Mouse (Mus musculus): ENCODE data around the gene Lmo4. TPM values are rescaled to one million over a fixed set of nuclear protein-coding genes. Genes with fewer than 3 reads are reported as not detected.

The Lmo4 gene
- polyA plus RNA-seq, 1 experiment from 2014 or later, result 114 TPM

- Histone ChIP-seq H3K36me3 (ENCODE audit: control insufficient read depth, insufficient read depth, low read length) (no peaks in the 10 kb centered on the region), H3K4me1 (ENCODE audit: control insufficient read depth, insufficient read depth, low read length) (peaks cover 5% of the 10 kb centered on the region; the same call in 1 of the 2 replicates), H3K4me2 (ENCODE audit: low read length) (no peak overlapping the region), H3K27ac (ENCODE audit: low read depth, low read length) (no peak overlapping the region), H3K9ac (ENCODE audit: low read length) (no peak overlapping the region), H3K27me3 (replicated peaks; ENCODE audit: control insufficient read depth, insufficient read depth, low read length) (peaks cover 11% of the 10 kb centered on the region), H3K9me3 (replicated peaks; ENCODE audit: control insufficient read depth, low read length) (no peaks in the 10 kb centered on the region), H3K4me3 (ENCODE audit: low read depth, low read length) (no peak overlapping the region)
- DNase-seq (ENCODE audit: low spot score) (no peak), ATAC-seq (no peak)
- 91% methylated on average over 8 of the region's 8 CpGs for WGBS
Observed at GRCm38 (mm10) chr3:144166439-144167155, 38.4 kb downstream of the Lmo4 start.

DNA sequence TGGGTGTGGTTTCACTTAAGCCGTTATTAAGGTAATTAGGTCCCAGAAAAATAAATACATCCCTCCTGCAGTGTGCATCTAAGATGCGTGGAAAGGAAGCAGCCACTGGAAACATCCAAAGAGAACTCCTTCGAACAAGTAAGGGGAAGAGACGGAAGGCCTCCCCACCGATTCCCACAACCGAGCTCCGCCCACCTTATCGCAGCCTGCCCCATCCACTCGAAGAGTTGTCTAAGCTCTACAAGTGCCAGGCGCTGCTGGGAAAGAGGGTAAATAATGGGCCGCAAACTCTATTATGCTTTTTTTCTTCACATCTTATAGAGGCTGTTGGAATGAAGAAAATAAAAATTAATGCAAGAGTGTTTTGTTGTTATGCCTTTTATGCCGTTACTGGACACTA, 39.6 kb downstream of the Lmo4 start:
- no peaks in the 10 kb centered on the region for H3K36me3 ChIP-seq (ENCODE audit: control insufficient read depth, insufficient read depth, low read length)
- H3K4me3 ChIP-seq (ENCODE audit: low read depth, low read length), result no peak overlapping the region
- H3K4me1 ChIP-seq (ENCODE audit: control insufficient read depth, insufficient read depth, low read length), result peaks cover 10% of the 10 kb centered on the region; the same call in 1 of the 2 replicates
- peaks cover 11% of the 10 kb centered on the region for H3K27me3 ChIP-seq (replicated peaks; ENCODE audit: control insufficient read depth, insufficient read depth, low read length)
- ATAC-seq, result no peak
- no peak overlapping the region for H3K27ac ChIP-seq (ENCODE audit: low read depth, low read length)
- H3K4me2 ChIP-seq (ENCODE audit: low read length), result no peak overlapping the region
- no peak for DNase-seq (ENCODE audit: low spot score)
- H3K9me3 ChIP-seq (replicated peaks; ENCODE audit: control insufficient read depth, low read length), result no peaks in the 10 kb centered on the region
- no peak overlapping the region for H3K9ac ChIP-seq (ENCODE audit: low read length)
- WGBS, result 47% methylated on average over 12 of the region's 12 CpGs

DNA sequence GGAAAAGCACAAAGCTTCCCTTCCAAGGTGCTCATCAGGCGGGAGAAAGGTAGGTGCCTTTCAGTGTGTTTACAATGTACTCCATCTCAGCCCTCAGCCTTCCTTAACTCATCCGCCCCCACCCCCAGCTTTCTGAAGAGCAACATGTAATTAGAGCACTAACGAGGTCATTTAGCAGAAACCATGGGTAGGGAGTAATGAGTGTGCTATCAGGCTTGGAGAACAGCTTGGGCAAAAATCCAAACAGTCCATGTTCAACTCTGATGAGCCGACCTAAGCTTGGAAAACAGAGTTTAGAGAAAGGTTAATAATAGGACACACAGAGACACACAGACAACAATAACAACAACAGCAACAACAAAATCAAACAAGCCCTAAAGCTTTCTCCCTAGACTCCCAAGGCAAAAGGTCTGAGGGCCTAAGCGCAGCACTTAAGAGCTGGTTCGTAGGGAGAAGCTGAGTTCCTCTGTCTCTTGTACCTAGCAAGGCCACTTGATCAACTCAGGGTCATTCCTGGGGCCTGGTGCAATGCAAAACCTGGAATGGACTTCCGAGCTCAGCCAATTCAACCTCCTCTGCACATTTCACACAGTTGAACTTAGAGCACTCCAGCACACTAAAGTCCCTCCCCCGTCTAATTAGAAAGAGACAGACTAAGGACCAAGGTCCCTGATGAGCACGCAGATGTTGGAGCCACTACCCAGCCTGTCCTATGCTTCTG, 40.2 kb downstream of the Lmo4 start:
- no peaks in the 10 kb centered on the region for H3K9me3 ChIP-seq (replicated peaks; ENCODE audit: control insufficient read depth, low read length)
- H3K36me3 ChIP-seq (ENCODE audit: control insufficient read depth, insufficient read depth, low read length), result no peaks in the 10 kb centered on the region
- H3K4me1 ChIP-seq (ENCODE audit: control insufficient read depth, insufficient read depth, low read length), result peaks cover 10% of the 10 kb centered on the region; the same call in 1 of the 2 replicates
- peaks cover 5% of the 10 kb centered on the region; the same call in 1 of the 2 replicates for H3K27me3 ChIP-seq (replicated peaks; ENCODE audit: control insufficient read depth, insufficient read depth, low read length)
- DNase-seq (ENCODE audit: low spot score), result peak; percentile 59
- peak; percentile 34; the same call in 1 of the 2 replicates for ATAC-seq
- WGBS, result 25% methylated on average over 9 of the region's 9 CpGs
- H3K27ac ChIP-seq (ENCODE audit: low read depth, low read length), result no peak overlapping the region
- H3K4me2 ChIP-seq (ENCODE audit: low read length), result no peak overlapping the region
- H3K4me3 ChIP-seq (ENCODE audit: low read depth, low read length), result no peak overlapping the region
- no peak overlapping the region for H3K9ac ChIP-seq (ENCODE audit: low read length)

- 86% methylated on average over 2 of the region's 2 CpGs for WGBS
- Histone ChIP-seq H3K4me1 (ENCODE audit: control insufficient read depth, insufficient read depth, low read length) (peaks cover 10% of the 10 kb centered on the region; the same call in 1 of the 2 replicates), H3K9me3 (replicated peaks; ENCODE audit: control insufficient read depth, low read length) (no peaks in the 10 kb centered on the region), H3K27ac (ENCODE audit: low read depth, low read length) (no peak overlapping the region), H3K27me3 (replicated peaks; ENCODE audit: control insufficient read depth, insufficient read depth, low read length) (0 out of 2 replicates have a peak, but pooled peaks cover 3% of the 10 kb centered on the region), H3K4me3 (ENCODE audit: low read depth, low read length) (no peak overlapping the region), H3K9ac (ENCODE audit: low read length) (no peak overlapping the region), H3K4me2 (ENCODE audit: low read length) (no peak overlapping the region), H3K36me3 (ENCODE audit: control insufficient read depth, insufficient read depth, low read length) (no peaks in the 10 kb centered on the region)
- DNase-seq (ENCODE audit: low spot score) (no peak), ATAC-seq (no peak)
Observed at GRCm38 (mm10) chr3:144163718-144164117, 41.3 kb downstream of the Lmo4 start.

GRCm38 (mm10) chr3:144162156-144162555, 42.9 kb downstream of the Lmo4 start:
- no peaks in the 10 kb centered on the region for H3K36me3 ChIP-seq (ENCODE audit: control insufficient read depth, insufficient read depth, low read length)
- no peaks in the 10 kb centered on the region for H3K9me3 ChIP-seq (replicated peaks; ENCODE audit: control insufficient read depth, low read length)
- no peak overlapping the region for H3K4me3 ChIP-seq (ENCODE audit: low read depth, low read length)
- no peaks in the 10 kb centered on the region for H3K27me3 ChIP-seq (replicated peaks; ENCODE audit: control insufficient read depth, insufficient read depth, low read length)
- no peak for ATAC-seq
- H3K27ac ChIP-seq (ENCODE audit: low read depth, low read length), result no peak overlapping the region
- WGBS, result 23% methylated on average over 8 of the region's 8 CpGs
- no peak overlapping the region for H3K9ac ChIP-seq (ENCODE audit: low read length)
- H3K4me1 ChIP-seq (ENCODE audit: control insufficient read depth, insufficient read depth, low read length), result peaks cover 10% of the 10 kb centered on the region; the same call in 1 of the 2 replicates
- no peak for DNase-seq (ENCODE audit: low spot score)
- no peak overlapping the region for H3K4me2 ChIP-seq (ENCODE audit: low read length)

GRCm38 (mm10) chr3:144161261-144161660, 43.8 kb downstream of the Lmo4 start:
- Histone ChIP-seq H3K27ac (ENCODE audit: low read depth, low read length) (no peak overlapping the region), H3K4me2 (ENCODE audit: low read length) (no peak overlapping the region), H3K9me3 (replicated peaks; ENCODE audit: control insufficient read depth, low read length) (no peaks in the 10 kb centered on the region), H3K36me3 (ENCODE audit: control insufficient read depth, insufficient read depth, low read length) (no peaks in the 10 kb centered on the region), H3K9ac (ENCODE audit: low read length) (no peak overlapping the region), H3K4me3 (ENCODE audit: low read depth, low read length) (no peak overlapping the region), H3K27me3 (replicated peaks; ENCODE audit: control insufficient read depth, insufficient read depth, low read length) (no peaks in the 10 kb centered on the region), H3K4me1 (ENCODE audit: control insufficient read depth, insufficient read depth, low read length) (peaks cover 10% of the 10 kb centered on the region; the same call in 1 of the 2 replicates)
- DNase-seq (ENCODE audit: low spot score) (no peak), ATAC-seq (no peak)
- 70% methylated on average over 2 of the region's 2 CpGs for WGBS

- Histone ChIP-seq H3K4me1 (ENCODE audit: control insufficient read depth, insufficient read depth, low read length) (no peaks in the 10 kb centered on the region), H3K9ac (ENCODE audit: low read length) (no peak overlapping the region), H3K36me3 (ENCODE audit: control insufficient read depth, insufficient read depth, low read length) (no peaks in the 10 kb centered on the region), H3K27ac (ENCODE audit: low read depth, low read length) (no peak overlapping the region), H3K4me2 (ENCODE audit: low read length) (no peak overlapping the region), H3K9me3 (replicated peaks; ENCODE audit: control insufficient read depth, low read length) (no peaks in the 10 kb centered on the region), H3K4me3 (ENCODE audit: low read depth, low read length) (no peak overlapping the region), H3K27me3 (replicated peaks; ENCODE audit: control insufficient read depth, insufficient read depth, low read length) (no peaks in the 10 kb centered on the region)
- DNase-seq (ENCODE audit: low spot score) (no peak), ATAC-seq (no peak)
- WGBS, result 90% methylated on average over 3 of the region's 3 CpGs
Observed at GRCm38 (mm10) chr3:144155746-144156145, 49.3 kb downstream of the Lmo4 start.

GRCm38 (mm10) chr3:144153395-144153794, 51.6 kb downstream of the Lmo4 start:
- no peaks in the 10 kb centered on the region for H3K9me3 ChIP-seq (replicated peaks; ENCODE audit: control insufficient read depth, low read length)
- H3K4me2 ChIP-seq (ENCODE audit: low read length), result no peak overlapping the region
- no peak overlapping the region for H3K4me3 ChIP-seq (ENCODE audit: low read depth, low read length)
- H3K36me3 ChIP-seq (ENCODE audit: control insufficient read depth, insufficient read depth, low read length), result no peaks in the 10 kb centered on the region
- no peaks in the 10 kb centered on the region for H3K4me1 ChIP-seq (ENCODE audit: control insufficient read depth, insufficient read depth, low read length)
- no peak overlapping the region for H3K27ac ChIP-seq (ENCODE audit: low read depth, low read length)
- no peaks in the 10 kb centered on the region for H3K27me3 ChIP-seq (replicated peaks; ENCODE audit: control insufficient read depth, insufficient read depth, low read length)
- 41% methylated on average over 2 of the region's 2 CpGs for WGBS
- ATAC-seq (no peak), DNase-seq (ENCODE audit: low spot score) (no peak)
- no peak overlapping the region for H3K9ac ChIP-seq (ENCODE audit: low read length)

DNA sequence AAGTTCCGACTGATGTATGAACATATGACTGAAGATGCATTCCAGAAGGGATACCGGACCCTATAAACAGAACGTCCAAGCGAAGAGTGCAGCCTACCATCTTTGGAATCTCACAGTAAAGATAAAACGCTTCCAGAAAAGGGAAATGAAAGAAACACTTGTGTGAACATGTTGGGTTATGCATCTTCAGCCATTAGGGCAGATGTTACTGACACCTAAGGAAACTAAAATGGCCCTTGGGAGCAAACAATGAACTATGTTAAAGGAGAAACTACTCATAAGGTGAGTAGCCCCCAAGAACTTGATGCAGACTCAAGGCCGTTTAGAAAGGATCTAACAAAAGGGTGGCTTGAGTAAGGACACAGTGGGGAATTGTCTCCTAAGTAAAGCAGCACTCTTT, 54.0 kb downstream of the Lmo4 start:
- DNase-seq (ENCODE audit: low spot score), result no peak
- H3K4me1 ChIP-seq (ENCODE audit: control insufficient read depth, insufficient read depth, low read length), result no peaks in the 10 kb centered on the region
- ATAC-seq, result no peak
- H3K9me3 ChIP-seq (replicated peaks; ENCODE audit: control insufficient read depth, low read length), result no peaks in the 10 kb centered on the region
- no peak overlapping the region for H3K27ac ChIP-seq (ENCODE audit: low read depth, low read length)
- H3K4me3 ChIP-seq (ENCODE audit: low read depth, low read length), result no peak overlapping the region
- H3K27me3 ChIP-seq (replicated peaks; ENCODE audit: control insufficient read depth, insufficient read depth, low read length), result no peaks in the 10 kb centered on the region
- 90% methylated on average over 6 of the region's 6 CpGs for WGBS
- no peaks in the 10 kb centered on the region for H3K36me3 ChIP-seq (ENCODE audit: control insufficient read depth, insufficient read depth, low read length)
- no peak overlapping the region for H3K9ac ChIP-seq (ENCODE audit: low read length)
- H3K4me2 ChIP-seq (ENCODE audit: low read length), result no peak overlapping the region
